Mouse (Mus musculus) MEL (cell line): ENCODE data around the gene Asic5.

Experiments
- CHD1 ChIP-seq: IDR thresholded peaks from 2 replicates; pipeline ENCODE4 v1.6.1; 2012; ENCODE audit warnings: low read depth, mild to moderate bottlenecking, inconsistent platforms, low read length, improper control_type of control experiment
- CTCF ChIP-seq, 3 experiments: IDR thresholded peaks in 2 of 3; conservative IDR thresholded peaks in 1 of 3; 2 replicates each; pipeline ENCODE4 v1.5.1; 2011 to 2012; ENCODE audit warnings: low read length in 3 of 3, low read depth in 2 of 3, mild to moderate bottlenecking in 2 of 3, improper control_type of control experiment in 1 of 3, inconsistent platforms in 1 of 3, mixed read lengths in 1 of 3, moderate library complexity in 1 of 3; ENCODE audit not compliant: control insufficient read depth in 1 of 3, insufficient read depth in 1 of 3, poor library complexity in 1 of 3, severe bottlenecking in 1 of 3
- EP300 ChIP-seq, 2 experiments: IDR thresholded peaks; 2 replicates each; pipeline ENCODE4 v1.6.1; 2011; ENCODE audit warnings: improper control_type of control experiment in 2 of 2, low read length in 2 of 2, low read depth in 1 of 2, mild to moderate bottlenecking in 1 of 2
- GABPA ChIP-seq: IDR thresholded peaks from 2 replicates; pipeline ENCODE4 v1.6.1; 2012; ENCODE audit warnings: low read depth, mild to moderate bottlenecking, inconsistent platforms, low read length, improper control_type of control experiment, moderate library complexity
- GATA1 ChIP-seq: IDR thresholded peaks from 2 replicates; pipeline ENCODE4 v1.6.1; 2011; ENCODE audit warnings: low read depth, low read length, improper control_type of control experiment
- MAFK ChIP-seq: IDR thresholded peaks from 2 replicates; pipeline ENCODE4 v1.6.1; 2011; ENCODE audit warnings: low read depth, mild to moderate bottlenecking, low read length, improper control_type of control experiment, borderline replicate concordance
- MXI1 ChIP-seq: IDR thresholded peaks from 2 replicates; pipeline ENCODE4 v1.6.1; 2011; ENCODE audit warnings: mild to moderate bottlenecking, low read depth, low read length, improper control_type of control experiment
- POLR2A ChIP-seq, 2 experiments: IDR thresholded peaks; 2 replicates each; pipeline ENCODE4 v1.6.1; 2011 to 2012; ENCODE audit warnings: low read length in 2 of 2, mild to moderate bottlenecking in 2 of 2, control low read depth in 1 of 2, improper control_type of control experiment in 1 of 2, low read depth in 1 of 2, moderate library complexity in 1 of 2; ENCODE audit not compliant: control insufficient read depth in 1 of 2, insufficient read depth in 1 of 2, poor library complexity in 1 of 2
- SIN3A ChIP-seq: IDR thresholded peaks from 2 replicates; pipeline ENCODE4 v1.6.1; 2012; ENCODE audit warnings: low read length, improper control_type of control experiment, inconsistent platforms
- TCF12 ChIP-seq: IDR thresholded peaks from 2 replicates; pipeline ENCODE4 v1.6.1; 2014; ENCODE audit warnings: low read depth, mild to moderate bottlenecking, inconsistent platforms, low read length, improper control_type of control experiment, moderate library complexity
- USF1 ChIP-seq: IDR thresholded peaks from 2 replicates; pipeline ENCODE4 v1.6.1; 2014; ENCODE audit warnings: low read depth, mild to moderate bottlenecking, inconsistent platforms, low read length, improper control_type of control experiment, moderate library complexity
- ZKSCAN1 ChIP-seq: IDR thresholded peaks from 2 replicates; pipeline ENCODE4 v1.6.1; 2012; ENCODE audit warnings: low read depth, mild to moderate bottlenecking, inconsistent platforms, low read length, improper control_type of control experiment, moderate library complexity

- TF ChIP-seq POLR2A (IDR thresholded peaks at IDR 0.05; ENCODE audit: control insufficient read depth in 1 of 2, insufficient read depth in 1 of 2, low read depth in 1 of 2, low read length in 2 of 2, poor library complexity in 1 of 2), result no peak
- no peak for TF ChIP-seq SIN3A
- no peak for TF ChIP-seq CHD1
- TF ChIP-seq USF1, result no peak
- TF ChIP-seq CTCF (IDR thresholded peaks at IDR 0.05 in 2 of 3, conservative IDR thresholded peaks at IDR 0.05 in 1 of 3; ENCODE audit: control insufficient read depth in 1 of 3, insufficient read depth in 1 of 3, low read depth in 2 of 3, low read length in 3 of 3, poor library complexity in 1 of 3, severe bottlenecking in 1 of 3), result no peak
- TF ChIP-seq GATA1, result no peak
- TF ChIP-seq MXI1, result no peak
- no peak for TF ChIP-seq MAFK
- TF ChIP-seq TCF12, result no peak
- TF ChIP-seq EP300 (IDR thresholded peaks at IDR 0.05; ENCODE audit: low read depth in 1 of 2, low read length in 2 of 2), result no peak
- TF ChIP-seq ZKSCAN1, result no peak
- no peak for TF ChIP-seq GABPA
Observed at GRCm38 (mm10) chr3:81981576-81981975, 514 bp upstream of the Asic5 start.
